In the genomic region with DNA sequence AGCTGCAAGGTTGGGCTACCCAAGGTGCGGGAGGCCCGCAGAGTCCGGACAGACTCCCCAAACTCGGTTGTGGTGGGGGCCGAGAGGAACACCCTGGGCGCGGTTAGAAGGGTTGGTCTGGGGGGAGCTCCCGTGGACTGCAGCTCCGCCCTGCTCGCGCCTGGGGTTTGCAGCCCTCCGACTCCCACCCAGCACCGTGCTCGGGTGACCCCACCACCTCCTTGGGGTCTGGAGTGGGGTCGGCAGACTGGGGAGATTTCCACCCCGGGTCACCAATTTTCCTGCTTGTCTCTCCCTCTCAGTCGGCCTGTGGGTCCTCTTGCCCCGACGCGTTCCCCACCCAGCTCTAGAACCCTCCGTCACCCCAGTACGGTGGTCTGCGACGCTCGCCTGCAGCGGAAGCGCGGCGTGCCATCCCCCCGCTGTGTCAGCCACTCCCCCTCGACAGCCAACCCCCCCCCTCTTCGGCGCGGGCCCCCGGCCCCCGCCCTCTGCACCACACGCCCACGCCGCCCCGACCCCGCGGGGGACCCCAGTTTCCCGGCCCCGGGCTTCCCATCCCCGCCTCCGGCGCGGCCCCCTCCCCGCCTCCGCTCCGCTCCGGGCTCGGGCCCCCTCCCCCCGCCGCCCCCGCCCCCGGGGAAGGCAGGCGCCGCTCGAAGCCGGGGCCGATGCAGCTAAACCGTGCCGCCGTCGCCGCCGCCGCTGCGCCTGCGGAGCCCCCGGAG, we compare ENCODE assay signal across 8 mouse cellular contexts. TPM values are rescaled to one million over a fixed set of nuclear protein-coding genes. Genes with fewer than 3 reads are reported as not detected.
DNase-seq lines count a peak whose midpoint lies in the region; ATAC-seq and TF ChIP-seq lines count a peak whose summit lies in the region.

A gene (plus strand): TSS at position 663 of the 728 bp plus-strand sequence.

- H3K4me3 ChIP-seq in spleen, adult 2 months (ENCODE audit: extremely low read depth, insufficient read depth, insufficient read length), result peak within 1 kb of the TSS; percentile 48; the same call in 1 of the 2 replicates
- H3K4me3 ChIP-seq in heart, embryonic 13.5 days, result peak within 1 kb of the TSS; percentile 64
- peak within 1 kb of the TSS; percentile 78 for H3K4me3 ChIP-seq in midbrain, embryonic 16.5 days (ENCODE audit: low read depth, low read length)

- intact Hi-C loops in left cerebral cortex, postnatal 25 days (cut with DNase I), result loop anchor here (1.0 kb wide), 1 partner anchor 23 kb away; no protein-coding TSS in a partner anchor

- 0 out of 2 replicates have a peak, but pooled peaks have one; percentile 9 for ATAC-seq in heart, embryonic 13.5 days (ENCODE audit: extremely low read depth, insufficient number of reproducible peaks, low FRiP score, low TSS enrichment)
- ATAC-seq in midbrain, embryonic 16.5 days, result peak; percentile 47

- H3K4me1 ChIP-seq in spleen, adult 2 months (ENCODE audit: control insufficient read depth, insufficient read depth, insufficient read length), result peaks cover 3% of the 10 kb centered on the region; the same call in 1 of the 2 replicates
- peaks cover 26% of the 10 kb centered on the region for H3K4me1 ChIP-seq in heart, embryonic 13.5 days
- H3K4me1 ChIP-seq in midbrain, embryonic 16.5 days (ENCODE audit: control insufficient read depth, insufficient read depth, low read length), result peaks cover 14% of the 10 kb centered on the region

- no peak for TF ChIP-seq CTCF in spleen, adult 2 months (IDR thresholded peaks at IDR 0.05; ENCODE audit: extremely low read depth, insufficient read depth, insufficient read length, insufficient replicate concordance)

- no peak for TF ChIP-seq POLR2A in spleen, adult 2 months (IDR thresholded peaks at IDR 0.05; ENCODE audit: low read depth, low read length)

- under 1% methylated on average over 44 of the region's 72 CpGs for WGBS in spleen, adult 2 months
- under 1% methylated on average over 39 of the region's 72 CpGs for WGBS in heart, embryonic 13.5 days
- 2% methylated on average over 22 of the region's 72 CpGs for WGBS in midbrain, embryonic 16.5 days

- no peaks in the 10 kb centered on the region for H3K9me3 ChIP-seq in heart, embryonic 13.5 days
- no peaks in the 10 kb centered on the region for H3K9me3 ChIP-seq in midbrain, embryonic 16.5 days (replicated peaks; ENCODE audit: control insufficient read depth, low read length, poor library complexity, severe bottlenecking)

- DNase-seq in cerebellum, adult 11-12 months, result peak; percentile 63
- no peak for DNase-seq in cerebellum, adult 11 months
- DNase-seq in spleen, adult 2 months (ENCODE audit: low read depth in 1 of 2, low spot score in 2 of 2), result no peak
- no peak for DNase-seq in spleen, postnatal 14 days (ENCODE audit: low spot score in 2 of 2)
- DNase-seq in left cerebral cortex, postnatal 25 days (ENCODE audit: low spot score in 2 of 2), result no peak
- DNase-seq in ovary, postnatal 14 days (ENCODE audit: low spot score), result no peak

- peak within 1 kb of the TSS; percentile 90 for H3K4me2 ChIP-seq in heart, embryonic 13.5 days
- H3K4me2 ChIP-seq in midbrain, embryonic 16.5 days (ENCODE audit: low read length), result peak within 1 kb of the TSS; percentile 80

- H3K9ac ChIP-seq in heart, embryonic 13.5 days, result peak within 1 kb of the TSS; percentile 89
- H3K9ac ChIP-seq in midbrain, embryonic 16.5 days (ENCODE audit: low read depth, low read length), result peak within 1 kb of the TSS; percentile 93

- H3K27ac ChIP-seq in spleen, adult 2 months (ENCODE audit: insufficient read depth, low read length), result 0 out of 2 replicates have a peak within 1 kb of the TSS, but pooled peaks have one; percentile 43
- H3K27ac ChIP-seq in heart, embryonic 13.5 days (replicated peaks), result peak within 1 kb of the TSS; percentile 85
- H3K27ac ChIP-seq in midbrain, embryonic 16.5 days (ENCODE audit: low read length), result peak within 1 kb of the TSS; percentile 86

- H3K36me3 ChIP-seq in spleen, adult 2 months (ENCODE audit: control insufficient read depth, insufficient read depth, low read length), result no peaks in the 10 kb centered on the region
- H3K36me3 ChIP-seq in heart, embryonic 13.5 days, result peaks cover 21% of the 10 kb centered on the region
- H3K36me3 ChIP-seq in midbrain, embryonic 16.5 days (ENCODE audit: control insufficient read depth, insufficient read depth, low read length), result peaks cover 10% of the 10 kb centered on the region

- H3K27me3 ChIP-seq in spleen, adult 2 months (ENCODE audit: control insufficient read depth, insufficient read depth, low read length), result peaks cover 16% of the 10 kb centered on the region
- peaks cover 67% of the 10 kb centered on the region for H3K27me3 ChIP-seq in heart, embryonic 13.5 days (replicated peaks)
- no peaks in the 10 kb centered on the region for H3K27me3 ChIP-seq in midbrain, embryonic 16.5 days (ENCODE audit: control insufficient read depth, insufficient read depth, low read depth, low read length)

RNA-seq across cellular contexts. Expression of the gene that starts here (rescaled TPM):
- polyA plus RNA-seq in spleen, adult 2 months (2012; rRNA removed), result 24.6 and 26.2 TPM in 2 replicates
- polyA plus RNA-seq in heart, embryonic 13.5 days (2015; fragmentation: Nextera tagmentation; extraction: Ambion mirVana), result 1.7 and 2.0 TPM in 2 replicates
- total RNA-seq in left cerebral cortex, postnatal 25 days (2021), result 100 to 1,000 TPM; 210 to 243 TPM
- 12.0 and 16.7 TPM in 2 replicates for polyA plus RNA-seq in midbrain, embryonic 16.5 days (2015; fragmentation: Nextera tagmentation; extraction: Ambion mirVana)
